In genomic region chr9:103363730-103364417, GRCm38 (mm10) we compare ENCODE assay signal across 8 mouse cellular contexts. TPM values are rescaled to one million over a fixed set of nuclear protein-coding genes. Genes with fewer than 3 reads are reported as not detected.
A peak's percentile ranks its signal among the peaks of the same experiment; 100 is the strongest.
DNase-seq lines count a peak whose midpoint lies in the region; ATAC-seq and TF ChIP-seq lines count a peak whose summit lies in the region.

No protein-coding gene starts in this region.

- no peak for TF ChIP-seq POLR2A in brain, embryonic 14.5 days (IDR thresholded peaks at IDR 0.05; ENCODE audit: borderline replicate concordance, extremely low read depth, insufficient read depth, insufficient read length, poor library complexity, severe bottlenecking)

- peak overlapping the region; percentile 95 for H3K4me3 ChIP-seq in heart, embryonic 12.5 days
- peak overlapping the region; percentile 78 for H3K4me3 ChIP-seq in kidney, postnatal 0 days (replicated peaks; ENCODE audit: low read depth, low read length)
- peak overlapping the region; percentile 88 for H3K4me3 ChIP-seq in midbrain, embryonic 10.5 days

- H3K27ac ChIP-seq in heart, embryonic 12.5 days (ENCODE audit: poor library complexity, severe bottlenecking) = peak overlapping the region; percentile 99; the same call in 1 of the 2 replicates
- H3K27ac ChIP-seq in kidney, postnatal 0 days = 0 out of 2 replicates have a peak overlapping the region, but pooled peaks have one; percentile 97
- H3K27ac ChIP-seq in midbrain, embryonic 10.5 days (replicated peaks) = peak overlapping the region; percentile 97

- 1% methylated on average over 21 of the region's 21 CpGs for WGBS in heart, embryonic 12.5 days
- 2% methylated on average over 21 of the region's 21 CpGs for WGBS in kidney, postnatal 0 days
- 1% methylated on average over 21 of the region's 21 CpGs for WGBS in midbrain, embryonic 10.5 days

- ATAC-seq in heart, embryonic 12.5 days (ENCODE audit: insufficient number of reproducible peaks, low FRiP score) = no peak
- ATAC-seq in kidney, postnatal 0 days (replicated peaks; ENCODE audit: low FRiP score, low read depth) = no peak
- no peak; the same call in 1 of the 2 replicates for ATAC-seq in megakaryocyte progenitor cell, adult 5-6 weeks (replicated peaks; ENCODE audit: poor library complexity)

- peak; percentile 9 to 14 for DNase-seq in left cerebral cortex, postnatal 25 days (ENCODE audit: low spot score in 2 of 2)
- DNase-seq in left cerebral cortex, adult 9 months (ENCODE audit: low spot score in 2 of 2) = no peak
- DNase-seq in brain, embryonic 14.5 days (ENCODE audit: low read depth) = peak; percentile 53
- peak; percentile 67 for DNase-seq in kidney, postnatal 0 days (ENCODE audit: low spot score)
- peak; percentile 40 for DNase-seq in midbrain, embryonic 10.5 days (ENCODE audit: low spot score)
- peak; percentile 39 for DNase-seq in thymus, postnatal 4 days

- no peaks in the 10 kb centered on the region for H3K27me3 ChIP-seq in heart, embryonic 12.5 days (replicated peaks)
- no peaks in the 10 kb centered on the region for H3K27me3 ChIP-seq in kidney, postnatal 0 days (ENCODE audit: insufficient read depth, low read length)
- no peaks in the 10 kb centered on the region for H3K27me3 ChIP-seq in midbrain, embryonic 10.5 days (ENCODE audit: low read depth, poor library complexity, severe bottlenecking)

- intact Hi-C loops in left cerebral cortex, postnatal 25 days (cut with DNase I) = no loop called here

- H3K36me3 ChIP-seq in heart, embryonic 12.5 days = peaks cover 29% of the 10 kb centered on the region
- H3K36me3 ChIP-seq in kidney, postnatal 0 days (ENCODE audit: insufficient read depth, low read length) = peaks cover 13% of the 10 kb centered on the region; the same call in 1 of the 2 replicates
- peaks cover 56% of the 10 kb centered on the region for H3K36me3 ChIP-seq in midbrain, embryonic 10.5 days

- H3K4me1 ChIP-seq in heart, embryonic 12.5 days (replicated peaks) = peaks cover 24% of the 10 kb centered on the region
- H3K4me1 ChIP-seq in kidney, postnatal 0 days (replicated peaks; ENCODE audit: insufficient read depth, low read length) = peaks cover 15% of the 10 kb centered on the region; the same call in 1 of the 2 replicates
- H3K4me1 ChIP-seq in midbrain, embryonic 10.5 days = peaks cover 32% of the 10 kb centered on the region

- H3K4me2 ChIP-seq in heart, embryonic 12.5 days = peak overlapping the region; percentile 79
- H3K4me2 ChIP-seq in kidney, postnatal 0 days (ENCODE audit: low read length) = peak overlapping the region; percentile 86

- no peak for TF ChIP-seq CTCF in brain, embryonic 14.5 days (IDR thresholded peaks at IDR 0.05; ENCODE audit: borderline replicate concordance, extremely low read depth, insufficient read depth, insufficient read length)
- no peak for TF ChIP-seq CTCF in kidney, postnatal 0 days (IDR thresholded peaks at IDR 0.05; ENCODE audit: low read depth)

- H3K9ac ChIP-seq in heart, embryonic 12.5 days = peak overlapping the region; percentile 99
- H3K9ac ChIP-seq in kidney, postnatal 0 days (ENCODE audit: low read depth, low read length) = peak overlapping the region; percentile 95

- no peaks in the 10 kb centered on the region for H3K9me3 ChIP-seq in heart, embryonic 12.5 days (replicated peaks)
- no peaks in the 10 kb centered on the region for H3K9me3 ChIP-seq in kidney, postnatal 0 days (replicated peaks; ENCODE audit: low read length)
- H3K9me3 ChIP-seq in midbrain, embryonic 10.5 days (replicated peaks) = no peaks in the 10 kb centered on the region

RNA-seq across cellular contexts. Expression of gene Cdv3, which starts 1.8 kb away (rescaled TPM):
- total RNA-seq in left cerebral cortex, postnatal 25 days (2021) = 10 to 100 TPM; 77.9 to 79.0 TPM
- polyA plus RNA-seq in brain, embryonic 14.5 days (2012; rRNA removed) = 56.8 and 85.3 TPM in 2 replicates
- polyA plus RNA-seq in heart, embryonic 12.5 days (2016; fragmentation: Nextera tagmentation; extraction: Ambion mirVana) = 97.8 and 103 TPM in 2 replicates
- 67.5 and 79.5 TPM in 2 replicates for polyA plus RNA-seq in kidney, postnatal 0 days (2015; fragmentation: Nextera tagmentation; extraction: Ambion mirVana)
- 166 and 168 TPM in 2 replicates for polyA plus RNA-seq in midbrain, embryonic 10.5 days (2016; fragmentation: Nextera tagmentation; extraction: Ambion mirVana)
- 110 and 111 TPM in 2 replicates for total RNA-seq in megakaryocyte progenitor cell, adult 5-6 weeks (2015)
- 154 and 193 TPM in 2 replicates for total RNA-seq in megakaryocyte progenitor cell, adult 5-6 weeks (2017)

RNA-seq across cellular contexts. Expression of gene Topbp1, which starts 58.9 kb away (rescaled TPM):
- 10 to 100 TPM; 19.4 to 19.5 TPM for total RNA-seq in left cerebral cortex, postnatal 25 days (2021)
- 32.9 and 35.1 TPM in 2 replicates for polyA plus RNA-seq in brain, embryonic 14.5 days (2012; rRNA removed)
- 59.0 and 64.7 TPM in 2 replicates for polyA plus RNA-seq in heart, embryonic 12.5 days (2016; fragmentation: Nextera tagmentation; extraction: Ambion mirVana)
- 33.1 and 35.4 TPM in 2 replicates for polyA plus RNA-seq in kidney, postnatal 0 days (2015; fragmentation: Nextera tagmentation; extraction: Ambion mirVana)
- 78.9 and 79.3 TPM in 2 replicates for polyA plus RNA-seq in midbrain, embryonic 10.5 days (2016; fragmentation: Nextera tagmentation; extraction: Ambion mirVana)
- total RNA-seq in megakaryocyte progenitor cell, adult 5-6 weeks (2015) = 162 and 224 TPM in 2 replicates
- total RNA-seq in megakaryocyte progenitor cell, adult 5-6 weeks (2017) = 204 and 227 TPM in 2 replicates

RNA-seq across cellular contexts. Expression of gene 1300017J02Rik, which starts 59.0 kb away (rescaled TPM):
- total RNA-seq in left cerebral cortex, postnatal 25 days (2021) = not detected
- 0.22 and 0.47 TPM in 2 replicates for polyA plus RNA-seq in brain, embryonic 14.5 days (2012; rRNA removed)
- 7.6 and 8.1 TPM in 2 replicates for polyA plus RNA-seq in heart, embryonic 12.5 days (2016; fragmentation: Nextera tagmentation; extraction: Ambion mirVana)
- 1.4 and 1.6 TPM in 2 replicates for polyA plus RNA-seq in kidney, postnatal 0 days (2015; fragmentation: Nextera tagmentation; extraction: Ambion mirVana)
- polyA plus RNA-seq in midbrain, embryonic 10.5 days (2016; fragmentation: Nextera tagmentation; extraction: Ambion mirVana) = 3.5 and 4.5 TPM in 2 replicates
- 0.34 and 1.1 TPM in 2 replicates for total RNA-seq in megakaryocyte progenitor cell, adult 5-6 weeks (2015)
- 1.1 and 1.7 TPM in 2 replicates for total RNA-seq in megakaryocyte progenitor cell, adult 5-6 weeks (2017)

Comparison
In these comparisons a context has a peak if more than half of its experiments do, and no peak if none do; other contexts are left out.
1. DNase-seq: peak in left cerebral cortex, postnatal 25 days (2 of 2), brain, embryonic 14.5 days (single experiment), kidney, postnatal 0 days (single experiment), midbrain, embryonic 10.5 days (single experiment) and thymus, postnatal 4 days (single experiment); none in left cerebral cortex, adult 9 months (0 of 2).
2. Peak in every context shown above with its lines, with median percentiles within 50 percentile points of each other: H3K27ac ChIP-seq and H3K4me3 ChIP-seq.